Mouse (Mus musculus) testis, adult 2 months (tissue): ENCODE measurements around the gene Otop2.

Source experiments
- CTCF ChIP-seq: fragments of 200-500 bp; IDR thresholded peaks from 2 replicates; pipeline ENCODE4 v1.5.1; 2012; ENCODE audit warnings: low read depth, mild to moderate bottlenecking, inconsistent platforms, low read length, moderate library complexity; ENCODE audit not compliant: control insufficient read depth, insufficient read depth, insufficient replicate concordance
- POLR2A ChIP-seq: fragments of 200-500 bp; IDR thresholded peaks from 2 replicates; pipeline ENCODE4 v1.6.1; 2012; ENCODE audit warnings: low read depth, mild to moderate bottlenecking, inconsistent platforms, low read length, moderate library complexity; ENCODE audit not compliant: control insufficient read depth

- TF ChIP-seq POLR2A (no peak), CTCF (no peak)
Observed at GRCm38 (mm10) chr11:115273735-115274134, 33.2 kb upstream of the Otop2 start.
